Mouse (Mus musculus): ENCODE data around the gene Pygo2. TPM values are rescaled to one million over a fixed set of nuclear protein-coding genes. Genes with fewer than 3 reads are reported as not detected.

Gene Pygo2
- total and polyA plus RNA-seq, 3 experiments: 21.9 to 40.8 (median 29.7) TPM

GRCm38 (mm10) chr3:89386438-89387420 is 43.3 kb upstream of the Pygo2 start:
- H3K27me3 ChIP-seq (replicated peaks): no peaks in the 10 kb centered on the region
- peak overlapping the region; percentile 63 to 71 (median 64) for H3K4me3 ChIP-seq (replicated peaks in 1 of 3; ENCODE audit: low read depth in 2 of 3, low read length in 2 of 3, poor library complexity in 1 of 3)
- no peaks in the 10 kb centered on the region for H3K9me3 ChIP-seq (replicated peaks; ENCODE audit: low read length)
- dilution Hi-C loops (cut with MboI; ENCODE audit: extremely low pct_ligation_motif_present, extremely low pct_unique_long_range_greater_than_20kb, low sequenced_read_pairs): no loop called here
- H3K36me3 ChIP-seq (replicated peaks in 1 of 2; ENCODE audit: control insufficient read depth in 1 of 2, insufficient read depth in 1 of 2, low read length in 1 of 2): peaks cover 14 to 31% of the 10 kb centered on the region in 2 experiments
- H3K27ac ChIP-seq (ENCODE audit: insufficient read depth, low read depth): peak overlapping the region; percentile 99
- peak overlapping the region; percentile 79 for H3K4me2 ChIP-seq (ENCODE audit: insufficient read depth, low read depth, poor library complexity, severe bottlenecking)
- no peak for DNase-seq (ENCODE audit: extremely low read depth)
- peaks cover 20 to 84% of the 10 kb centered on the region in 2 experiments for H3K4me1 ChIP-seq (ENCODE audit: control insufficient read depth in 1 of 2, insufficient read depth in 2 of 2)
- TF ChIP-seq HCFC1 (IDR thresholded peaks at IDR 0.05; ENCODE audit: low read depth, low read length): peak; percentile 58; the same call in 1 of the 2 replicates
- 0 out of 2 replicates have a peak, but pooled peaks have one; percentile 26 for TF ChIP-seq SIN3A (IDR thresholded peaks at IDR 0.05; ENCODE audit: low read length)
- peak; percentile 89 for TF ChIP-seq MAZ (IDR thresholded peaks at IDR 0.05; ENCODE audit: low read depth, low read length)
- no peak for TF ChIP-seq ZKSCAN1 (IDR thresholded peaks at IDR 0.05; ENCODE audit: borderline replicate concordance, low read depth, low read length)
- no peak for TF ChIP-seq JUN (IDR thresholded peaks at IDR 0.05; ENCODE audit: insufficient read depth, low read depth, low read length)
- no peak for TF ChIP-seq RAD21 (IDR thresholded peaks at IDR 0.05; ENCODE audit: low read depth, low read length)
- 0 out of 2 replicates have a peak, but pooled peaks have one; percentile 43 for TF ChIP-seq KAT2A (IDR thresholded peaks at IDR 0.05; ENCODE audit: insufficient replicate concordance, low read length)
- TF ChIP-seq MAX (IDR thresholded peaks at IDR 0.05; ENCODE audit: low read length): 0 out of 2 replicates have a peak, but pooled peaks have one; percentile 20
- TF ChIP-seq JUND (conservative IDR thresholded peaks at IDR 0.05; ENCODE audit: low read depth, low read length): no peak
- no peak for TF ChIP-seq IRF4 (IDR thresholded peaks at IDR 0.05; ENCODE audit: low read depth, low read length)
- TF ChIP-seq BHLHE40 (IDR thresholded peaks at IDR 0.05; ENCODE audit: low read depth, low read length): peak; percentile 35; the same call in 1 of the 2 replicates
- TF ChIP-seq RCOR1 (conservative IDR thresholded peaks at IDR 0.05; ENCODE audit: low read depth, low read length): 0 out of 2 replicates have a peak, but pooled peaks have one; percentile 27
- TF ChIP-seq MYC (IDR thresholded peaks at IDR 0.05; ENCODE audit: low read depth, low read length): 0 out of 2 replicates have a peak, but pooled peaks have one; percentile 20
- TF ChIP-seq UBTF (IDR thresholded peaks at IDR 0.05; ENCODE audit: low read depth, low read length): no peak
- 0 out of 2 replicates have a peak, but pooled peaks have one; percentile 12 for TF ChIP-seq MEF2A (IDR thresholded peaks at IDR 0.05; ENCODE audit: borderline replicate concordance, low read depth, low read length)
- no peak for TF ChIP-seq POLR2AphosphoS2 (IDR thresholded peaks at IDR 0.05; ENCODE audit: low read depth, low read length)
- TF ChIP-seq POLR2A (IDR thresholded peaks at IDR 0.05; ENCODE audit: low read depth, low read length): peak; percentile 18; the same call in 1 of the 2 replicates
- no peak for TF ChIP-seq ZNF384 (IDR thresholded peaks at IDR 0.05; ENCODE audit: low read depth, low read length)
- TF ChIP-seq CHD2 (IDR thresholded peaks at IDR 0.05; ENCODE audit: low read length): peak; percentile 95
- 0 out of 2 replicates have a peak, but pooled peaks have one; percentile 54 for TF ChIP-seq ZMIZ1 (IDR thresholded peaks at IDR 0.05; ENCODE audit: low read depth, low read length)
- peak; percentile 40; the same call in 1 of the 2 replicates for TF ChIP-seq TCF12 (IDR thresholded peaks at IDR 0.05; ENCODE audit: low read depth, low read length)
- H3K9ac ChIP-seq (ENCODE audit: insufficient read depth, low read depth): peak overlapping the region; percentile 73
- peaks cover 57% of the 10 kb centered on the region for H3K79me2 ChIP-seq (replicated peaks; ENCODE audit: control insufficient read depth, extremely low read depth, insufficient read depth, poor library complexity, severe bottlenecking)
- in situ Hi-C loops (cut with MboI; ENCODE audit: low pct_ligation_motif_present, low pct_unique_long_range_greater_than_20kb, low sequenced_read_pairs): no loop called here

All from CH12.LX (cell line).